Mouse (Mus musculus) frontal cortex, adult (tissue): Measurements from ENCODE around the gene Hnmt.
"Not testable (repeated sequence)": the region's sequence is repeated elsewhere in the genome, so short reads cannot be mapped to it uniquely, and the experiment has no call there.

Experiments
- ATAC-seq: cut with Nextera tagmentation; 2 replicates; pipeline ENCODE4 v1.9.2; 2017; ENCODE audit warnings: mild to moderate bottlenecking, moderate library complexity, mixed read lengths; ENCODE audit not compliant: low TSS enrichment

Gene Hnmt

GRCm38 (mm10) chr2:24049344-24049990, at the start of gene Hnmt:
Gene Hnmt, minus strand, starts transcription at chr2:24049394.
- ATAC-seq, result peak; percentile 62

GRCm38 (mm10) chr2:24096495-24096894, 47.3 kb upstream of the Hnmt start, which contains the start of gene Tbpl2:
Gene Tbpl2, minus strand, starts transcription at chr2:24096595.
- ATAC-seq, result no peak

- ATAC-seq, result no peak
These were observed 41.7 kb upstream of the Hnmt start for GRCm38 (mm10) chr2:24090921-24091320.

- no peak for ATAC-seq
These were observed 1.3 kb upstream of the Hnmt start for GRCm38 (mm10) chr2:24050459-24050858.

GRCm38 (mm10) chr2:24048480-24049097, 605 bp downstream of the Hnmt start:
- peak; percentile 93 for ATAC-seq

GRCm38 (mm10) chr2:24047551-24048479, 1.4 kb downstream of the Hnmt start:
- no peak; the same call in 1 of the 2 replicates for ATAC-seq

- no peak for ATAC-seq
These were observed 6.3 kb downstream of the Hnmt start for GRCm38 (mm10) chr2:24042901-24043300.

- ATAC-seq, result no peak
These were observed 8.7 kb downstream of the Hnmt start for GRCm38 (mm10) chr2:24040531-24040930.

GRCm38 (mm10) chr2:24019386-24019785, 29.8 kb downstream of the Hnmt start:
- not testable (repeated sequence) for ATAC-seq

- no peak for ATAC-seq
These were observed 30.2 kb downstream of the Hnmt start for GRCm38 (mm10) chr2:24018966-24019365.

GRCm38 (mm10) chr2:24014957-24015356, 34.2 kb downstream of the Hnmt start:
- no peak for ATAC-seq

GRCm38 (mm10) chr2:23999323-23999722, 49.9 kb downstream of the Hnmt start:
- ATAC-seq, result no peak

GRCm38 (mm10) chr2:23998836-23999235, 50.4 kb downstream of the Hnmt start:
- ATAC-seq, result no peak

GRCm38 (mm10) chr2:23996830-23997229, 52.4 kb downstream of the Hnmt start:
- ATAC-seq, result no peak

GRCm38 (mm10) chr2:23990034-23990573, 59.1 kb downstream of the Hnmt start:
- ATAC-seq, result not testable (repeated sequence)

GRCm38 (mm10) chr2:23987283-23987682, 61.9 kb downstream of the Hnmt start:
- ATAC-seq, result no peak

- no peak for ATAC-seq
These were observed 65.9 kb downstream of the Hnmt start for GRCm38 (mm10) chr2:23983343-23983742.

- 0 out of 2 replicates have a peak, but pooled peaks have one; percentile 38 for ATAC-seq
These were observed 66.3 kb downstream of the Hnmt start for GRCm38 (mm10) chr2:23982860-23983259.

GRCm38 (mm10) chr2:23960659-23961274, 88.4 kb downstream of the Hnmt start:
- ATAC-seq, result not testable (repeated sequence)
